ENCODE assay signal across 12 mouse cellular contexts in the genomic region with DNA sequence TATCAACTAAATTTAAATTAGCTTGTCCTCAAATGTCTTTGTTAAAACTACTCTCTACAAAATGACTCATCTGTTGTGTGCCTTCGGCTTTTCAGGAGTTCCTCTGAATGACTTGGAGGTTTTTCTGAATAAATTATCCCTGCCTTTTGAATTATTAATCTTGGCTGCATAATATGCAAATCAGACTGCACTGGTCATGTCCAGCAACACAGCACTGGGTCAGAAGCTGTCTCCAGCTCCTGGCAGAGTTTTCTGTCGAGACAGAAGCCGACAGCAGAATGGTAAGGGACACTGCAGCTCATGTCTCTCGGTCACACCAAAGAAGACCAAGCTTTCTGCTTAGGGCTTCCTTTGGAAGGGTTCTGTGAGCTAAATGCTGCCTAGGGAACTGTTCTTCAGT. TPM values are rescaled to one million over a fixed set of nuclear protein-coding genes. Genes with fewer than 3 reads are reported as not detected.
DNase-seq lines count a peak whose midpoint lies in the region; ATAC-seq lines count a peak whose summit lies in the region.
"Had no signal": no experiment of that assay in that cellular context is flagged by ENCODE, and none has a peak within 500 bp of the region (broad histone marks: within the 10 kb centered on the region; RNA-seq: fewer than 3 reads in every experiment).

TSS of gene Sucnr1 (plus strand) at position 222 of the 400 bp plus-strand sequence.

- 68% methylated on average over 4 of the region's 4 CpGs for WGBS in heart, embryonic 11.5 days (ENCODE audit: insufficient replicate concordance)
- WGBS in forebrain, embryonic 14.5 days: 54% methylated on average over 4 of the region's 4 CpGs
- 33% methylated on average over 4 of the region's 4 CpGs for WGBS in hindbrain, embryonic 13.5 days
- 14% methylated on average over 4 of the region's 4 CpGs for WGBS in midbrain, embryonic 13.5 days

- H3K36me3 ChIP-seq in heart, embryonic 11.5 days (ENCODE audit: control insufficient read depth, insufficient read depth, low read length): no peaks in the 10 kb centered on the region
- no peaks in the 10 kb centered on the region for H3K36me3 ChIP-seq in forebrain, embryonic 14.5 days (ENCODE audit: control insufficient read depth, insufficient read depth, low read length)
- no peaks in the 10 kb centered on the region for H3K36me3 ChIP-seq in hindbrain, embryonic 13.5 days
- H3K36me3 ChIP-seq in midbrain, embryonic 13.5 days: no peaks in the 10 kb centered on the region
- H3K36me3 ChIP-seq: limb, embryonic 12.5 days had no signal

- H3K9me3 ChIP-seq in heart, embryonic 11.5 days (replicated peaks; ENCODE audit: control insufficient read depth, low read length): no peaks in the 10 kb centered on the region
- H3K9me3 ChIP-seq in forebrain, embryonic 14.5 days (replicated peaks; ENCODE audit: control insufficient read depth, low read length): no peaks in the 10 kb centered on the region
- no peaks in the 10 kb centered on the region for H3K9me3 ChIP-seq in hindbrain, embryonic 13.5 days
- no peaks in the 10 kb centered on the region for H3K9me3 ChIP-seq in midbrain, embryonic 13.5 days
- H3K9me3 ChIP-seq: limb, embryonic 12.5 days had no signal

- no peaks in the 10 kb centered on the region for H3K4me1 ChIP-seq in heart, embryonic 11.5 days (ENCODE audit: control insufficient read depth, insufficient read depth, low read length)
- H3K4me1 ChIP-seq in forebrain, embryonic 14.5 days (ENCODE audit: control insufficient read depth, insufficient read depth, low read length): peaks cover 2% of the 10 kb centered on the region; the same call in 1 of the 2 replicates
- H3K4me1 ChIP-seq in hindbrain, embryonic 13.5 days (replicated peaks): peaks cover 4% of the 10 kb centered on the region
- H3K4me1 ChIP-seq in midbrain, embryonic 13.5 days (replicated peaks): peaks cover 19% of the 10 kb centered on the region
- H3K4me1 ChIP-seq: limb, embryonic 12.5 days had no signal

- no peaks in the 10 kb centered on the region for H3K27me3 ChIP-seq in heart, embryonic 11.5 days (ENCODE audit: control insufficient read depth, insufficient read depth, low read length)
- no peaks in the 10 kb centered on the region for H3K27me3 ChIP-seq in forebrain, embryonic 14.5 days (replicated peaks; ENCODE audit: control insufficient read depth, insufficient read depth, low read length)
- no peaks in the 10 kb centered on the region for H3K27me3 ChIP-seq in hindbrain, embryonic 13.5 days
- no peaks in the 10 kb centered on the region for H3K27me3 ChIP-seq in midbrain, embryonic 13.5 days
- H3K27me3 ChIP-seq: limb, embryonic 12.5 days had no signal

- H3K4me3 ChIP-seq in heart, embryonic 11.5 days (ENCODE audit: low read depth, low read length): no peak within 1 kb of the TSS
- H3K4me3 ChIP-seq in forebrain, embryonic 14.5 days (ENCODE audit: low read depth, low read length): no peak within 1 kb of the TSS
- no peak within 1 kb of the TSS for H3K4me3 ChIP-seq in hindbrain, embryonic 13.5 days
- no peak within 1 kb of the TSS for H3K4me3 ChIP-seq in midbrain, embryonic 13.5 days (replicated peaks)
- H3K4me3 ChIP-seq: limb, embryonic 12.5 days had no signal

- H3K9ac ChIP-seq in heart, embryonic 11.5 days (ENCODE audit: low read depth, low read length): no peak within 1 kb of the TSS
- H3K9ac ChIP-seq in forebrain, embryonic 14.5 days (ENCODE audit: low read length): no peak within 1 kb of the TSS
- no peak within 1 kb of the TSS for H3K9ac ChIP-seq in hindbrain, embryonic 13.5 days
- no peak within 1 kb of the TSS for H3K9ac ChIP-seq in midbrain, embryonic 13.5 days (replicated peaks)
- H3K9ac ChIP-seq: limb, embryonic 12.5 days had no signal

- peak; percentile 6 to 15 for DNase-seq in heart, adult 9 months (ENCODE audit: low spot score in 2 of 2)
- DNase-seq in forebrain, embryonic 14.5 days (ENCODE audit: low spot score): peak; percentile 2
- no peak for DNase-seq in thymus, adult 18-20 months
- no peak for DNase-seq in layer of hippocampus, postnatal 25 days (ENCODE audit: extremely low spot score in 1 of 2, low spot score in 1 of 2)
- DNase-seq: right cerebral cortex, postnatal 25 days; thymus, postnatal 4 days had no signal

- ATAC-seq in heart, embryonic 11.5 days (replicated peaks; ENCODE audit: insufficient number of reproducible peaks, low FRiP score, low TSS enrichment): no peak
- ATAC-seq in forebrain, embryonic 14.5 days: 0 out of 2 replicates have a peak, but pooled peaks have one; percentile 34
- ATAC-seq in hindbrain, embryonic 13.5 days (ENCODE audit: low FRiP score): peak; percentile 61
- peak; percentile 85 for ATAC-seq in midbrain, embryonic 13.5 days

- no peak within 1 kb of the TSS for H3K27ac ChIP-seq in heart, embryonic 11.5 days (ENCODE audit: low read depth, low read length)
- H3K27ac ChIP-seq in forebrain, embryonic 14.5 days (ENCODE audit: low read depth, low read length): no peak within 1 kb of the TSS
- no peak within 1 kb of the TSS for H3K27ac ChIP-seq in hindbrain, embryonic 13.5 days
- H3K27ac ChIP-seq in midbrain, embryonic 13.5 days: no peak within 1 kb of the TSS
- H3K27ac ChIP-seq: limb, embryonic 12.5 days had no signal

- no peak within 1 kb of the TSS for H3K4me2 ChIP-seq in heart, embryonic 11.5 days
- no peak within 1 kb of the TSS for H3K4me2 ChIP-seq in forebrain, embryonic 14.5 days (ENCODE audit: low read length)
- no peak within 1 kb of the TSS for H3K4me2 ChIP-seq in hindbrain, embryonic 13.5 days
- 0 out of 2 replicates have a peak within 1 kb of the TSS, but pooled peaks have one; percentile 23 for H3K4me2 ChIP-seq in midbrain, embryonic 13.5 days (replicated peaks)
- H3K4me2 ChIP-seq: limb, embryonic 12.5 days had no signal

RNA-seq across cellular contexts. Expression of gene Sucnr1, which starts in this region (rescaled TPM):
- polyA plus RNA-seq in heart, embryonic 11.5 days (2014; fragmentation: Nextera tagmentation; extraction: Ambion mirVana): not detected in 2 replicates
- not detected in 2 replicates for polyA plus RNA-seq in forebrain, embryonic 14.5 days (2014; fragmentation: Nextera tagmentation; extraction: Ambion mirVana)
- 0.16 TPM in 1 of 2 replicates, not detected in the other for polyA plus RNA-seq in hindbrain, embryonic 13.5 days (2015; fragmentation: Nextera tagmentation; extraction: Ambion mirVana)
- polyA plus RNA-seq in midbrain, embryonic 13.5 days (2015; fragmentation: Nextera tagmentation; extraction: Ambion mirVana): not detected in 2 replicates
- not detected for total RNA-seq in layer of hippocampus, postnatal 25 days (2021)
- total RNA-seq: megakaryocyte-erythroid progenitor cell, adult 5-6 weeks; MEL had no signal
- polyA plus RNA-seq: limb, embryonic 12.5 days had no signal

Comparison
In these comparisons a context has a peak if more than half of its experiments do, and no peak if none do; other contexts are left out.
1. Peak in DNase-seq and ATAC-seq in forebrain, embryonic 14.5 days; RNA of the gene not detected or under 1 TPM.
2. Peak in ATAC-seq in hindbrain, embryonic 13.5 days; RNA of the gene not detected or under 1 TPM.
3. Peak in ATAC-seq and H3K4me2 ChIP-seq in midbrain, embryonic 13.5 days; RNA of the gene not detected or under 1 TPM.
4. DNase-seq: peak in heart, adult 9 months (2 of 2); none in thymus, adult 18-20 months (0 of 2) and layer of hippocampus, postnatal 25 days (0 of 2).